In genomic region chr7:105406322-105406721, GRCm38 (mm10) we compare ENCODE assay signal across 50 mouse cellular contexts. TPM values are rescaled to one million over a fixed set of nuclear protein-coding genes. Genes with fewer than 3 reads are reported as not detected.
"Had no signal": no experiment of that assay in that cellular context is flagged by ENCODE, and none has a peak within 500 bp of the region (broad histone marks: within the 10 kb centered on the region; RNA-seq: fewer than 3 reads in every experiment).

No protein-coding gene starts in this region.

- ATAC-seq: hindbrain, postnatal 0 days; inflammation-experienced regulatory T-cells, adult 6 months; intestine, embryonic 15.5 days; intestine, embryonic 16.5 days; intestine, postnatal 0 days had no signal

- H3K27me3 ChIP-seq: heart, embryonic 12.5 days; heart, embryonic 13.5 days; heart, embryonic 15.5 days; hindbrain, embryonic 12.5 days; hindbrain, embryonic 13.5 days; hindbrain, embryonic 15.5 days; intestine, embryonic 15.5 days; kidney, embryonic 15.5 days had no signal

- H3K9me3 ChIP-seq: heart, embryonic 10.5 days; heart, embryonic 12.5 days; heart, embryonic 13.5 days; heart, embryonic 15.5 days; hindbrain, embryonic 10.5 days; hindbrain, embryonic 12.5 days; hindbrain, embryonic 13.5 days; hindbrain, embryonic 15.5 days; intestine, embryonic 15.5 days; kidney, embryonic 15.5 days had no signal

- H3K27ac ChIP-seq: heart, embryonic 10.5 days; heart, embryonic 13.5 days; heart, embryonic 15.5 days; hindbrain, embryonic 10.5 days; hindbrain, embryonic 12.5 days; hindbrain, embryonic 13.5 days; hindbrain, embryonic 14.5 days; hindbrain, embryonic 15.5 days; hindbrain, postnatal 0 days; intestine, embryonic 15.5 days; kidney, embryonic 15.5 days; kidney, postnatal 0 days; layer of hippocampus, adult 2 months had no signal

- H3K36me3 ChIP-seq: heart, embryonic 10.5 days; heart, embryonic 12.5 days; heart, embryonic 13.5 days; heart, embryonic 15.5 days; hindbrain, embryonic 10.5 days; hindbrain, embryonic 12.5 days; hindbrain, embryonic 13.5 days; hindbrain, embryonic 15.5 days; intestine, embryonic 15.5 days; kidney, embryonic 15.5 days had no signal

- H3K4me2 ChIP-seq: heart, embryonic 11.5 days; heart, embryonic 12.5 days; heart, embryonic 13.5 days; heart, embryonic 15.5 days; hindbrain, embryonic 12.5 days; hindbrain, embryonic 13.5 days; hindbrain, embryonic 14.5 days; hindbrain, embryonic 15.5 days; intestine, embryonic 15.5 days; kidney, embryonic 15.5 days had no signal

- H3K9ac ChIP-seq: heart, embryonic 12.5 days; heart, embryonic 13.5 days; heart, embryonic 15.5 days; hindbrain, embryonic 12.5 days; hindbrain, embryonic 13.5 days; hindbrain, embryonic 14.5 days; hindbrain, embryonic 15.5 days; intestine, embryonic 15.5 days; kidney, embryonic 15.5 days had no signal

- DNase-seq: heart, postnatal 10 days; heart, postnatal 14 days; heart, postnatal 36 days; heart, postnatal 4 days; kidney, adult 11 months; kidney, adult 18-20 months; kidney, adult 2 months; kidney, adult 8-10 months; kidney, adult 9 months; kidney, postnatal 10 days; kidney, postnatal 14 days; kidney, postnatal 25 days; kidney, postnatal 36 days; kidney, postnatal 4 days; layer of hippocampus, adult 9-11 months; layer of hippocampus, postnatal 36 days had no signal

- H3K4me3 ChIP-seq: heart, embryonic 10.5 days; heart, embryonic 12.5 days; heart, embryonic 13.5 days; heart, embryonic 15.5 days; hindbrain, embryonic 10.5 days; hindbrain, embryonic 12.5 days; hindbrain, embryonic 13.5 days; hindbrain, embryonic 15.5 days; intestine, embryonic 15.5 days; kidney, embryonic 15.5 days; layer of hippocampus, adult 2 months had no signal

- H3K4me1 ChIP-seq: heart, embryonic 12.5 days; heart, embryonic 13.5 days; heart, embryonic 15.5 days; hindbrain, embryonic 10.5 days; hindbrain, embryonic 12.5 days; hindbrain, embryonic 15.5 days; intestine, embryonic 15.5 days; kidney, embryonic 15.5 days had no signal

RNA-seq across cellular contexts. Expression of gene Cnga4, which starts 2.0 kb away (rescaled TPM):
- total RNA-seq: heart, adult 8-10 months; heart, postnatal 10 days; heart, postnatal 25 days; heart, postnatal 36 days; heart, postnatal 4 days; hematopoietic stem cell, adult 5-6 weeks had no signal
- polyA plus RNA-seq: heart, embryonic 10.5 days; heart, embryonic 11.5 days; heart, embryonic 12.5 days; heart, embryonic 13.5 days; heart, embryonic 14.5 days; heart, embryonic 15.5 days; heart, postnatal 0 days; hindbrain, embryonic 14.5 days; inflammation-experienced regulatory T-cells, adult 6 months; intestine, embryonic 14.5 days; intestine, embryonic 15.5 days; intestine, postnatal 0 days; kidney, embryonic 14.5 days; kidney, embryonic 16.5 days; kidney, postnatal 0 days had no signal

RNA-seq across cellular contexts. Expression of gene Cckbr, which starts 19.2 kb away (rescaled TPM):
- total RNA-seq: heart, adult 8-10 months; heart, postnatal 10 days; heart, postnatal 14 days; heart, postnatal 25 days; heart, postnatal 36 days; heart, postnatal 4 days; hematopoietic stem cell, adult 5-6 weeks had no signal
- polyA plus RNA-seq: heart, embryonic 12.5 days; heart, embryonic 14.5 days; heart, embryonic 15.5 days; heart, embryonic 16.5 days; heart, postnatal 0 days; inflammation-experienced regulatory T-cells, adult 6 months; large intestine, adult 2 months had no signal

RNA-seq across cellular contexts. Expression of gene Gm5901, which starts 31.5 kb away (rescaled TPM):
- total RNA-seq: heart, adult 8-10 months; heart, postnatal 10 days; heart, postnatal 14 days; heart, postnatal 25 days; heart, postnatal 36 days; heart, postnatal 4 days; hematopoietic stem cell, adult 5-6 weeks; hindbrain, postnatal 0 days; layer of hippocampus, adult 18-20 months; layer of hippocampus, adult 2 months; layer of hippocampus, adult 8-10 months; layer of hippocampus, postnatal 10 days; layer of hippocampus, postnatal 14 days; layer of hippocampus, postnatal 25 days; layer of hippocampus, postnatal 36 days had no signal
- polyA plus RNA-seq: heart, embryonic 10.5 days; heart, embryonic 11.5 days; heart, embryonic 12.5 days; heart, embryonic 13.5 days; heart, embryonic 14.5 days; heart, embryonic 15.5 days; heart, embryonic 16.5 days; heart, postnatal 0 days; hindbrain, embryonic 10.5 days; hindbrain, embryonic 11.5 days; hindbrain, embryonic 12.5 days; hindbrain, embryonic 13.5 days; hindbrain, embryonic 14.5 days; hindbrain, embryonic 15.5 days; hindbrain, postnatal 0 days; inflammation-experienced regulatory T-cells, adult 6 months; intestine, embryonic 14.5 days; intestine, embryonic 15.5 days; intestine, embryonic 16.5 days; intestine, postnatal 0 days; kidney, adult 2 months; kidney, embryonic 14.5 days; kidney, embryonic 15.5 days; kidney, embryonic 16.5 days; kidney, postnatal 0 days; large intestine, adult 2 months had no signal

RNA-seq across cellular contexts. Expression of gene Olfr692, which starts 38.3 kb away (rescaled TPM):
- total RNA-seq: heart, adult 8-10 months; heart, postnatal 10 days; heart, postnatal 14 days; heart, postnatal 25 days; heart, postnatal 36 days; heart, postnatal 4 days; hematopoietic stem cell, adult 5-6 weeks; hindbrain, postnatal 0 days; layer of hippocampus, adult 18-20 months; layer of hippocampus, adult 2 months; layer of hippocampus, adult 8-10 months; layer of hippocampus, postnatal 10 days; layer of hippocampus, postnatal 14 days; layer of hippocampus, postnatal 25 days; layer of hippocampus, postnatal 36 days had no signal
- polyA plus RNA-seq: heart, embryonic 10.5 days; heart, embryonic 11.5 days; heart, embryonic 12.5 days; heart, embryonic 13.5 days; heart, embryonic 14.5 days; heart, embryonic 15.5 days; heart, embryonic 16.5 days; heart, postnatal 0 days; hindbrain, embryonic 10.5 days; hindbrain, embryonic 11.5 days; hindbrain, embryonic 12.5 days; hindbrain, embryonic 13.5 days; hindbrain, embryonic 14.5 days; hindbrain, embryonic 15.5 days; hindbrain, postnatal 0 days; inflammation-experienced regulatory T-cells, adult 6 months; intestine, embryonic 14.5 days; intestine, embryonic 15.5 days; intestine, embryonic 16.5 days; intestine, postnatal 0 days; kidney, adult 2 months; kidney, embryonic 14.5 days; kidney, embryonic 15.5 days; kidney, embryonic 16.5 days; kidney, postnatal 0 days; large intestine, adult 2 months had no signal
